ENCODE assay signal across 12 mouse cellular contexts in genomic region chr13:43336425-43337221, GRCm38 (mm10). TPM values are rescaled to one million over a fixed set of nuclear protein-coding genes. Genes with fewer than 3 reads are reported as not detected.
DNase-seq lines count a peak whose midpoint lies in the region; ATAC-seq and TF ChIP-seq lines count a peak whose summit lies in the region.
"Had no signal": no experiment of that assay in that cellular context is flagged by ENCODE, and none has a peak within 500 bp of the region (broad histone marks: within the 10 kb centered on the region; RNA-seq: fewer than 3 reads in every experiment).

No protein-coding gene starts in this region.

- H3K4me2 ChIP-seq in kidney, embryonic 16.5 days (replicated peaks; ENCODE audit: low read depth, low read length), result no peak overlapping the region
- no peak overlapping the region for H3K4me2 ChIP-seq in embryonic facial prominence, embryonic 15.5 days (replicated peaks)
- no peak overlapping the region for H3K4me2 ChIP-seq in lung, embryonic 14.5 days
- H3K4me2 ChIP-seq in stomach, postnatal 0 days (replicated peaks; ENCODE audit: low read depth), result no peak overlapping the region
- no peak overlapping the region for H3K4me2 ChIP-seq in midbrain, embryonic 15.5 days
- H3K4me2 ChIP-seq: hindbrain, embryonic 12.5 days had no signal

- H3K27me3 ChIP-seq in kidney, embryonic 16.5 days (ENCODE audit: insufficient read depth, low read length), result no peaks in the 10 kb centered on the region
- H3K27me3 ChIP-seq in kidney, adult 2 months (replicated peaks; ENCODE audit: control insufficient read depth, insufficient read depth, low read length), result no peaks in the 10 kb centered on the region
- no peaks in the 10 kb centered on the region for H3K27me3 ChIP-seq in embryonic facial prominence, embryonic 15.5 days
- no peaks in the 10 kb centered on the region for H3K27me3 ChIP-seq in lung, embryonic 14.5 days (ENCODE audit: insufficient read depth, low read length)
- no peaks in the 10 kb centered on the region for H3K27me3 ChIP-seq in stomach, postnatal 0 days (ENCODE audit: control insufficient read depth, insufficient read depth, low read length)
- no peaks in the 10 kb centered on the region for H3K27me3 ChIP-seq in midbrain, embryonic 15.5 days (replicated peaks)
- H3K27me3 ChIP-seq: hindbrain, embryonic 12.5 days had no signal

- no peak for TF ChIP-seq CTCF in kidney, adult 2 months (conservative IDR thresholded peaks at IDR 0.05; ENCODE audit: insufficient read depth, insufficient read length, low read depth, low read length)
- no peak for TF ChIP-seq CTCF in lung, embryonic 14.5 days (IDR thresholded peaks at IDR 0.05; ENCODE audit: low read depth)
- no peak for TF ChIP-seq CTCF in stomach, postnatal 0 days (IDR thresholded peaks at IDR 0.05; ENCODE audit: low read depth)

- 48% methylated on average over 12 of the region's 12 CpGs for WGBS in kidney, embryonic 16.5 days
- 48% methylated on average over 12 of the region's 12 CpGs for WGBS in kidney, adult 2 months
- 53% methylated on average over 12 of the region's 12 CpGs for WGBS in embryonic facial prominence, embryonic 15.5 days
- WGBS in lung, embryonic 14.5 days, result 29% methylated on average over 12 of the region's 12 CpGs
- WGBS in stomach, postnatal 0 days, result 32% methylated on average over 12 of the region's 12 CpGs
- WGBS in midbrain, embryonic 15.5 days, result 87% methylated on average over 12 of the region's 12 CpGs

- H3K36me3 ChIP-seq in kidney, embryonic 16.5 days (ENCODE audit: insufficient read depth, low read length), result no peaks in the 10 kb centered on the region
- no peaks in the 10 kb centered on the region for H3K36me3 ChIP-seq in kidney, adult 2 months (ENCODE audit: control insufficient read depth, insufficient read depth, low read length)
- no peaks in the 10 kb centered on the region for H3K36me3 ChIP-seq in embryonic facial prominence, embryonic 15.5 days
- no peaks in the 10 kb centered on the region for H3K36me3 ChIP-seq in lung, embryonic 14.5 days (ENCODE audit: insufficient read depth)
- H3K36me3 ChIP-seq in stomach, postnatal 0 days (ENCODE audit: control insufficient read depth, insufficient read depth, low read length), result no peaks in the 10 kb centered on the region
- H3K36me3 ChIP-seq in midbrain, embryonic 15.5 days (replicated peaks), result no peaks in the 10 kb centered on the region
- H3K36me3 ChIP-seq: hindbrain, embryonic 12.5 days had no signal

- peaks cover 14% of the 10 kb centered on the region for H3K4me1 ChIP-seq in kidney, embryonic 16.5 days (ENCODE audit: insufficient read depth, low read length)
- H3K4me1 ChIP-seq in kidney, adult 2 months (ENCODE audit: control insufficient read depth, insufficient read depth, low read length), result no peaks in the 10 kb centered on the region
- peaks cover 14% of the 10 kb centered on the region; the same call in 1 of the 2 replicates for H3K4me1 ChIP-seq in embryonic facial prominence, embryonic 15.5 days
- peaks cover 7% of the 10 kb centered on the region; the same call in 1 of the 2 replicates for H3K4me1 ChIP-seq in lung, embryonic 14.5 days (ENCODE audit: insufficient read depth)
- H3K4me1 ChIP-seq in stomach, postnatal 0 days (replicated peaks; ENCODE audit: control insufficient read depth, insufficient read depth), result 0 out of 2 replicates have a peak, but pooled peaks cover 6% of the 10 kb centered on the region
- no peaks in the 10 kb centered on the region for H3K4me1 ChIP-seq in midbrain, embryonic 15.5 days

- peak overlapping the region; percentile 19; the same call in 1 of the 2 replicates for H3K27ac ChIP-seq in kidney, embryonic 16.5 days (ENCODE audit: low read length)
- H3K27ac ChIP-seq in kidney, adult 2 months (ENCODE audit: insufficient read depth, low read depth, low read length), result no peak overlapping the region
- peak overlapping the region; percentile 44; the same call in 1 of the 2 replicates for H3K27ac ChIP-seq in embryonic facial prominence, embryonic 15.5 days (replicated peaks)
- H3K27ac ChIP-seq in lung, embryonic 14.5 days (ENCODE audit: low read depth), result peak overlapping the region; percentile 77
- no peak overlapping the region for H3K27ac ChIP-seq in stomach, postnatal 0 days (replicated peaks)
- H3K27ac ChIP-seq in midbrain, embryonic 15.5 days, result no peak overlapping the region
- H3K27ac ChIP-seq: hindbrain, embryonic 12.5 days had no signal

- H3K4me3 ChIP-seq in kidney, embryonic 16.5 days (ENCODE audit: low read length), result no peak overlapping the region
- H3K4me3 ChIP-seq in kidney, adult 2 months (ENCODE audit: insufficient read depth, low read depth, low read length), result no peak overlapping the region
- no peak overlapping the region for H3K4me3 ChIP-seq in embryonic facial prominence, embryonic 15.5 days (replicated peaks)
- no peak overlapping the region for H3K4me3 ChIP-seq in lung, embryonic 14.5 days (ENCODE audit: low read depth, low read length)
- H3K4me3 ChIP-seq in stomach, postnatal 0 days (ENCODE audit: low read depth, low read length), result no peak overlapping the region
- no peak overlapping the region for H3K4me3 ChIP-seq in midbrain, embryonic 15.5 days
- H3K4me3 ChIP-seq: hindbrain, embryonic 12.5 days; myocyte had no signal

- ATAC-seq in kidney, embryonic 16.5 days (ENCODE audit: low FRiP score, low TSS enrichment), result no peak
- ATAC-seq in embryonic facial prominence, embryonic 15.5 days (ENCODE audit: insufficient number of reproducible peaks, low FRiP score, low TSS enrichment, low read depth), result no peak
- ATAC-seq in lung, embryonic 14.5 days (ENCODE audit: insufficient read depth), result peak; percentile 76
- peak; percentile 60; the same call in 1 of the 2 replicates for ATAC-seq in stomach, postnatal 0 days (ENCODE audit: low FRiP score, low TSS enrichment)
- no peak for ATAC-seq in midbrain, embryonic 15.5 days (replicated peaks)

- DNase-seq in kidney, adult 2 months, result no peak
- DNase-seq in lung, embryonic 14.5 days, result peak; percentile 70
- no peak for DNase-seq in stomach, postnatal 0 days (ENCODE audit: low spot score)
- no peak for DNase-seq in right cerebral cortex, postnatal 4 days
- DNase-seq in adipocyte (ENCODE audit: low spot score), result no peak
- DNase-seq: adrenal gland, postnatal 25 days; kidney, postnatal 14 days had no signal

- no peak for TF ChIP-seq EP300 in stomach, postnatal 0 days (optimal IDR thresholded peaks at IDR 0.05)

- H3K9ac ChIP-seq in kidney, embryonic 16.5 days (replicated peaks; ENCODE audit: low read length), result no peak overlapping the region
- H3K9ac ChIP-seq in embryonic facial prominence, embryonic 15.5 days, result no peak overlapping the region
- no peak overlapping the region for H3K9ac ChIP-seq in lung, embryonic 14.5 days
- no peak overlapping the region for H3K9ac ChIP-seq in stomach, postnatal 0 days (ENCODE audit: low read length)
- no peak overlapping the region for H3K9ac ChIP-seq in midbrain, embryonic 15.5 days
- H3K9ac ChIP-seq: hindbrain, embryonic 12.5 days had no signal

- no peaks in the 10 kb centered on the region for H3K9me3 ChIP-seq in kidney, embryonic 16.5 days (ENCODE audit: low read length)
- no peaks in the 10 kb centered on the region for H3K9me3 ChIP-seq in embryonic facial prominence, embryonic 15.5 days (replicated peaks)
- H3K9me3 ChIP-seq in lung, embryonic 14.5 days (ENCODE audit: low read depth, low read length), result no peaks in the 10 kb centered on the region
- no peaks in the 10 kb centered on the region for H3K9me3 ChIP-seq in stomach, postnatal 0 days (ENCODE audit: control insufficient read depth, low read length)
- H3K9me3 ChIP-seq in midbrain, embryonic 15.5 days, result no peaks in the 10 kb centered on the region
- H3K9me3 ChIP-seq: hindbrain, embryonic 12.5 days had no signal

- no peak for TF ChIP-seq POLR2A in kidney, adult 2 months (IDR thresholded peaks at IDR 0.05; ENCODE audit: low read depth, low read length)

RNA-seq across cellular contexts. Expression of gene Sirt5, which starts 28.7 kb away (rescaled TPM):
- 19.6 TPM in 2 replicates for polyA plus RNA-seq in kidney, embryonic 16.5 days (2015; fragmentation: Nextera tagmentation; extraction: Ambion mirVana)
- polyA plus RNA-seq in kidney, adult 2 months (2012; rRNA removed), result 14.8 and 16.7 TPM in 2 replicates
- 21.4 and 24.1 TPM in 2 replicates for polyA plus RNA-seq in embryonic facial prominence, embryonic 15.5 days (2015; fragmentation: Nextera tagmentation; extraction: Ambion mirVana)
- 18.0 and 21.2 TPM in 2 replicates for polyA plus RNA-seq in lung, embryonic 14.5 days (2014; fragmentation: Nextera tagmentation; extraction: Ambion mirVana)
- polyA plus RNA-seq in stomach, postnatal 0 days (2015; fragmentation: Nextera tagmentation; extraction: Ambion mirVana), result 12.5 and 13.6 TPM in 2 replicates
- polyA plus RNA-seq in midbrain, embryonic 15.5 days (2015; fragmentation: Nextera tagmentation; extraction: Ambion mirVana), result 38.9 and 39.9 TPM in 2 replicates

RNA-seq across cellular contexts. Expression of gene Gfod1, which starts 32.7 kb away (rescaled TPM):
- 0.24 and 0.36 TPM in 2 replicates for polyA plus RNA-seq in kidney, embryonic 16.5 days (2015; fragmentation: Nextera tagmentation; extraction: Ambion mirVana)
- polyA plus RNA-seq in kidney, adult 2 months (2012; rRNA removed), result 1.6 and 2.0 TPM in 2 replicates
- 1.0 TPM in 2 replicates for polyA plus RNA-seq in embryonic facial prominence, embryonic 15.5 days (2015; fragmentation: Nextera tagmentation; extraction: Ambion mirVana)
- 1.0 and 1.4 TPM in 2 replicates for polyA plus RNA-seq in lung, embryonic 14.5 days (2014; fragmentation: Nextera tagmentation; extraction: Ambion mirVana)
- polyA plus RNA-seq in stomach, postnatal 0 days (2015; fragmentation: Nextera tagmentation; extraction: Ambion mirVana), result 0.57 and 1.1 TPM in 2 replicates
- polyA plus RNA-seq in midbrain, embryonic 15.5 days (2015; fragmentation: Nextera tagmentation; extraction: Ambion mirVana), result 2.4 and 2.9 TPM in 2 replicates

Comparison
In these comparisons a context has a peak if more than half of its experiments do, and no peak if none do; other contexts are left out.
1. H3K27ac ChIP-seq: peak in kidney, embryonic 16.5 days (single experiment), embryonic facial prominence, embryonic 15.5 days (single experiment) and lung, embryonic 14.5 days (single experiment); none in kidney, adult 2 months (single experiment), stomach, postnatal 0 days (single experiment) and midbrain, embryonic 15.5 days (single experiment).
2. ATAC-seq: peak in lung, embryonic 14.5 days (single experiment) and stomach, postnatal 0 days (single experiment); none in kidney, embryonic 16.5 days (single experiment), embryonic facial prominence, embryonic 15.5 days (single experiment) and midbrain, embryonic 15.5 days (single experiment).